Mouse (Mus musculus) liver, embryonic 14.5 days (tissue): ENCODE data around the gene AA792892. TPM values are rescaled to one million over a fixed set of nuclear protein-coding genes. Genes with fewer than 3 reads are reported as not detected.
"Not testable (repeated sequence)": the region's sequence is repeated elsewhere in the genome, so short reads cannot be mapped to it uniquely, and the experiment has no call there.

Experiments used
- ATAC-seq: fragments of 200-750 bp; cut with Nextera tagmentation; 2 replicates; pipeline ENCODE4 v1.8.0; 2017; ENCODE audit warnings: moderate number of reproducible peaks, mild to moderate bottlenecking, moderate library complexity; ENCODE audit not compliant: insufficient read depth
- DNase-seq, 3 experiments: peaks; one replicate each; pipeline ENCODE4 v3.0.0-alpha.2; 2012 to 2013; ENCODE audit warnings: low read depth in 3 of 3, low spot score in 3 of 3
- H3K27ac ChIP-seq: fragments of 300-500 bp; sonication (generic); 2 replicates; pipeline ENCODE4 v1.5.1; 2014; ENCODE audit warnings: moderate library complexity, mild to moderate bottlenecking, control low read depth, inconsistent platforms
- H3K27me3 ChIP-seq: fragments of 300-500 bp; sonication (generic); 2 replicates; pipeline ENCODE4 v1.6.1; 2014; ENCODE audit warnings: mild to moderate bottlenecking, low read length, moderate library complexity; ENCODE audit not compliant: control insufficient read depth, insufficient read depth
- H3K36me3 ChIP-seq: fragments of 300-500 bp; sonication (generic); replicated peaks from 2 replicates; pipeline ENCODE4 v1.6.1; 2014; ENCODE audit warnings: low read depth; ENCODE audit not compliant: control insufficient read depth, insufficient read depth
- H3K4me1 ChIP-seq, 2 experiments: fragments of 200-500 bp in 1 of 2; fragments of 300-500 bp in 1 of 2; sonication (generic) in 1 of 2; replicated peaks; 2 replicates each; pipeline ENCODE4 v1.6.1; 2012 to 2014; ENCODE audit warnings: antibody characterized with exemption in 1 of 2, inconsistent platforms in 1 of 2, low read length in 1 of 2; ENCODE audit not compliant: control insufficient read depth in 2 of 2, insufficient read depth in 2 of 2
- H3K4me2 ChIP-seq: fragments of 300-500 bp; sonication (generic); 2 replicates; pipeline ENCODE4 v1.6.1; 2014; ENCODE audit warnings: low read depth, mild to moderate bottlenecking, control low read depth, moderate library complexity
- H3K4me3 ChIP-seq, 2 experiments: fragments of 200-500 bp in 1 of 2; fragments of 300-500 bp in 1 of 2; sonication (generic) in 1 of 2; 2 replicates each; pipeline ENCODE4 v1.5.1; 2012 to 2014; ENCODE audit warnings: low read depth in 2 of 2, low read length in 2 of 2, mild to moderate bottlenecking in 2 of 2, control low read depth in 1 of 2, inconsistent platforms in 1 of 2, moderate library complexity in 1 of 2; ENCODE audit not compliant: insufficient read depth in 1 of 2
- H3K9ac ChIP-seq: fragments of 300-500 bp; sonication (generic); replicated peaks from 2 replicates; pipeline ENCODE4 v1.6.1; 2014; ENCODE audit warnings: mild to moderate bottlenecking, control low read depth, moderate library complexity
- H3K9me3 ChIP-seq: fragments of 300-500 bp; sonication (generic); 2 replicates; pipeline ENCODE4 v1.6.1; 2016; ENCODE audit warnings: low read length, mixed read lengths; ENCODE audit not compliant: control insufficient read depth
- WGBS: fragments of 180-500 bp; shearing (Covaris S2); extraction: QIAGEN DNeasy Blood & Tissue Kit; methylation state at CpG from one replicate; pipeline ENCODE4 v1.1.7; 2014; ENCODE audit not compliant: insufficient replicate concordance; 5-methylcytosine and 5-hydroxymethylcytosine counted together
- polyA plus RNA-seq, 2 experiments: library from polyadenylated mRNA; depleted of rRNA in 1 of 2; stranded (reverse) in 1 of 2; unstranded in 1 of 2; fragments of >200 nt; fragmentation: Nextera tagmentation in 1 of 2; extraction: Ambion mirVana in 1 of 2; gene quantifications; 2 replicates each; pipeline versions ENCODE4 v1.2.1 to v1.2.3; 2012 to 2014

Gene AA792892
- polyA plus RNA-seq (2012; rRNA removed) (not detected in 2 replicates), polyA plus RNA-seq (2014; fragmentation: Nextera tagmentation; extraction: Ambion mirVana) (not detected in 2 replicates)

DNA sequence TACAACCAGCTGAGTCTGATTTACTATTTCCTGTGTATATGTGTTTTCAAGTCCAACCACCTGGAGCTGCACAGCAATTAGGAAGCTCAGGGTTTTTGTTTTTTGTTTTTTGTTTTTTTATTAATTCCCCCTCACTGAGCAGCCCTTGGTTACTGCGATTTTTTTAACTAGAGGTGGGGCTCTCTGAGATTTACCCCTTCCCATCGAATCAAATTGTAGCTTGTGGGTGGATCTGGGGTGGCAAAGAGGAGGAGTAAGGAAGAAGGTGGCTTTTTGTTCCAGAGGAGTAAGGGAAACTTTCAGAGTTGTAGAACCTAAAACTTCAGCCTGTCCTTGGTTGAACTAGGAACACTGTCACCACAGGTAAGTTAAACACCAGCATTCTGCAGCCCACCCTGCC is at the start of gene AA792892:
Gene AA792892, plus strand, starts transcription at position 301 of the 400 bp plus-strand sequence.
- not testable (repeated sequence) for H3K36me3 ChIP-seq, H3K27ac ChIP-seq, H3K4me2 ChIP-seq, ATAC-seq, H3K9ac ChIP-seq, H3K9me3 ChIP-seq, H3K4me1 ChIP-seq, H3K4me3 ChIP-seq, H3K27me3 ChIP-seq, DNase-seq
- WGBS = no CpG with 5 or more reads among the region's 2 CpGs

DNA sequence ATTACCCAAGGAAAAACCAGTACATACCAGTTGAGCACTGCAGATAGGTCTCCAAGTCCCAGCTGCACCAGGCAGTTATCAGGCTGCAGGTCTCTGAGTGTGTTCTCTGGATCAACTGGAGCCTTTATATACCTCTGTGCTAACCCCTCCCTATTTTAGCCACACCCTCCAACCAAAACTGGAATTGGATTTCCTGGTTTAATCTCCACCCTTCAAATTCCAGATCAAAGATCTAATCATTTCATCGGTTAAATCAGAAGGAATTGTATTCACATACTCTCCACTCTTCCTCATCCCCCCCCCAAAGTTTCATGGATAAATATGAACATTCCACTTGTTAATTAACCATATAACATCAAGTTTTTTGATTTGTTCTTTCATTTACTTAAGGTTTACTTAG is 32.9 kb upstream of the AA792892 start, which contains the start of gene A430089I19Rik:
Gene A430089I19Rik, minus strand, starts transcription at position 101 of the 400 bp plus-strand sequence.
- H3K9ac ChIP-seq, H3K27me3 ChIP-seq, H3K27ac ChIP-seq, H3K4me1 ChIP-seq, H3K9me3 ChIP-seq, ATAC-seq, H3K4me3 ChIP-seq, H3K36me3 ChIP-seq, H3K4me2 ChIP-seq, DNase-seq: not testable (repeated sequence)
- 58% methylated on average over 1 of the region's 1 CpGs for WGBS

DNA sequence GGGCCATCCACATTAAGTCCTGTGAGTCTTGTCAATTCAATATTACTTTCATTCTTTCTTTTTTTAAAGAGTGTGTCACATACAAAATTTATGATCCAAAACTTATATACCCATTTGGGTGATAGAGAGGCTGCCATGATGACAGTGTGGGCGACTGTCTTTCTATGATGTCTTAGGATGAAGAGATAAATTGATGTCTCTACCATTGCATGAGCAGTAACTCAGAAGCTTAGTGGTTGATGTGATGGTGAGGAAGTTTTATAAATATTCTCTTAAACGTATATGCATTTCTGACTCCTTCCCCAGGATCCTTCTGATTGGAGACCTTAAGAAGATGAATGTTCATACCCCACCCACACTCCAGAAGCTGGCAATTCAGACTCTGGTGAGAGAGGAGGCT is 25.4 kb upstream of the AA792892 start, which contains the start of gene Gm6502:
Gene Gm6502, plus strand, starts transcription at position 301 of the 400 bp plus-strand sequence.
- H3K4me3 ChIP-seq, H3K27ac ChIP-seq, H3K4me2 ChIP-seq, H3K9ac ChIP-seq, H3K27me3 ChIP-seq, H3K9me3 ChIP-seq, H3K36me3 ChIP-seq, H3K4me1 ChIP-seq, DNase-seq, ATAC-seq: not testable (repeated sequence)
- WGBS = no CpG with 5 or more reads among the region's 2 CpGs

Other genes starting within 250 kb of the AA792892 start
- not detected in 2 replicates for gene Gm3106, start 121.7 kb upstream of the AA792892 start, polyA plus RNA-seq (2012; rRNA removed)
- gene Gm3106, start 121.7 kb upstream of the AA792892 start, polyA plus RNA-seq (2014; fragmentation: Nextera tagmentation; extraction: Ambion mirVana) = not detected in 2 replicates
- not detected in 2 replicates for gene A430089I19Rik, start 33.0 kb upstream of the AA792892 start, polyA plus RNA-seq (2012; rRNA removed)
- not detected in 2 replicates for gene A430089I19Rik, start 33.0 kb upstream of the AA792892 start, polyA plus RNA-seq (2014; fragmentation: Nextera tagmentation; extraction: Ambion mirVana)
- not detected in 2 replicates for gene Gm6502, start 25.3 kb upstream of the AA792892 start, polyA plus RNA-seq (2012; rRNA removed)
- not detected in 2 replicates for gene Gm6502, start 25.3 kb upstream of the AA792892 start, polyA plus RNA-seq (2014; fragmentation: Nextera tagmentation; extraction: Ambion mirVana)
- gene Gm7682, start 106.0 kb downstream of the AA792892 start, polyA plus RNA-seq (2012; rRNA removed) = not detected in 2 replicates
- not detected in 2 replicates for gene Gm7682, start 106.0 kb downstream of the AA792892 start, polyA plus RNA-seq (2014; fragmentation: Nextera tagmentation; extraction: Ambion mirVana)
- not detected in 2 replicates for gene Gm3139, start 186.5 kb downstream of the AA792892 start, polyA plus RNA-seq (2012; rRNA removed)
- not detected in 2 replicates for gene Gm3139, start 186.5 kb downstream of the AA792892 start, polyA plus RNA-seq (2014; fragmentation: Nextera tagmentation; extraction: Ambion mirVana)